Mouse (Mus musculus) heart, embryonic 14.5 days (tissue): Measurements from ENCODE around the gene Myh9. TPM values are rescaled to one million over a fixed set of nuclear protein-coding genes. Genes with fewer than 3 reads are reported as not detected.

Source experiments
- ATAC-seq: fragments of 200-750 bp; cut with Nextera tagmentation; 2 replicates; pipeline ENCODE4 v1.8.0; 2017; ENCODE audit warnings: low read depth, moderate TSS enrichment; ENCODE audit not compliant: insufficient number of reproducible peaks, insufficient read depth, low FRiP score
- H3K27ac ChIP-seq, 2 experiments: fragments of 200-500 bp in 1 of 2; fragments of 300-500 bp in 1 of 2; sonication (generic) in 1 of 2; replicated peaks in 1 of 2; 2 replicates each; pipeline ENCODE4 v1.5.1; 2012 to 2014; ENCODE audit warnings: low read depth in 2 of 2, low read length in 2 of 2, control low read depth in 1 of 2, mild to moderate bottlenecking in 1 of 2, mixed read lengths in 1 of 2; ENCODE audit not compliant: control insufficient read depth in 1 of 2, insufficient read depth in 1 of 2
- H3K27me3 ChIP-seq: fragments of 300-500 bp; sonication (generic); 2 replicates; pipeline ENCODE4 v1.6.1; 2014; ENCODE audit warnings: mild to moderate bottlenecking, low read length, control low read depth; ENCODE audit not compliant: control insufficient read depth, insufficient read depth
- H3K36me3 ChIP-seq: fragments of 300-500 bp; sonication (generic); 2 replicates; pipeline ENCODE4 v1.6.1; 2014; ENCODE audit warnings: mild to moderate bottlenecking, control low read depth, low read length, mixed read lengths; ENCODE audit not compliant: control insufficient read depth, insufficient read depth
- H3K4me1 ChIP-seq, 2 experiments: fragments of 200-500 bp in 1 of 2; fragments of 300-500 bp in 1 of 2; sonication (generic) in 1 of 2; 2 replicates each; pipeline ENCODE4 v1.6.1; 2012 to 2014; ENCODE audit warnings: low read length in 2 of 2, control low read depth in 1 of 2, mixed read lengths in 1 of 2; ENCODE audit not compliant: control insufficient read depth in 2 of 2, insufficient read depth in 2 of 2
- H3K4me2 ChIP-seq: fragments of 300-500 bp; sonication (generic); 2 replicates; pipeline ENCODE4 v1.6.1; 2014; ENCODE audit warnings: mild to moderate bottlenecking, low read length
- H3K4me3 ChIP-seq, 2 experiments: fragments of 200-500 bp in 1 of 2; fragments of 300-500 bp in 1 of 2; sonication (generic) in 1 of 2; 2 replicates each; pipeline ENCODE4 v1.5.1; 2012 to 2014; ENCODE audit warnings: low read length in 2 of 2, mild to moderate bottlenecking in 2 of 2, control low read depth in 1 of 2, low read depth in 1 of 2, moderate library complexity in 1 of 2; ENCODE audit not compliant: control insufficient read depth in 1 of 2, insufficient read depth in 1 of 2
- H3K9ac ChIP-seq: fragments of 300-500 bp; sonication (generic); 2 replicates; pipeline ENCODE4 v1.6.1; 2014; ENCODE audit warnings: mild to moderate bottlenecking, low read length
- H3K9me3 ChIP-seq: fragments of 300-500 bp; sonication (generic); 2 replicates; pipeline ENCODE4 v1.6.1; 2016; ENCODE audit warnings: low read length, control low read depth; ENCODE audit not compliant: control insufficient read depth
- WGBS: fragments of 180-500 bp; shearing (Covaris S2); extraction: QIAGEN DNeasy Blood & Tissue Kit; methylation state at CpG from one replicate; pipeline ENCODE4 v1.1.7; 2014; 5-methylcytosine and 5-hydroxymethylcytosine counted together
- polyA plus RNA-seq: library from polyadenylated mRNA; unstranded; fragments of >200 nt; fragmentation: Nextera tagmentation; extraction: Ambion mirVana; gene quantifications from 2 replicates; pipeline ENCODE4 v1.2.1, GENCODE M21; 2014

Gene Myh9
- polyA plus RNA-seq, 1 experiment from 2014 or later: 31.0 TPM

- peaks cover 31 to 47% of the 10 kb centered on the region in 2 experiments for H3K4me1 ChIP-seq
- no peaks in the 10 kb centered on the region for H3K27me3 ChIP-seq
- WGBS: 1% methylated on average over 36 of the region's 36 CpGs
Measured at GRCm38 (mm10) chr15:77840450-77841360, 1.3 kb downstream of the Myh9 start.

GRCm38 (mm10) chr15:77839529-77840286 is 2.3 kb downstream of the Myh9 start:
- peak overlapping the region; percentile 89 for H3K4me2 ChIP-seq
- no peak for ATAC-seq
- WGBS: 7% methylated on average over 10 of the region's 10 CpGs

More at GRCm38 (mm10) chr15:77840450-77841360, 1.3 kb downstream of the Myh9 start:
- peak overlapping the region; percentile 88 to 97 for H3K27ac ChIP-seq
- peak overlapping the region; percentile 98 for H3K9ac ChIP-seq
- H3K36me3 ChIP-seq: no peaks in the 10 kb centered on the region
- H3K9me3 ChIP-seq: no peaks in the 10 kb centered on the region
- peak overlapping the region; percentile 64 to 95 for H3K4me3 ChIP-seq
- ATAC-seq: no peak
- peak overlapping the region; percentile 89 for H3K4me2 ChIP-seq

GRCm38 (mm10) chr15:77838530-77839387 is 3.2 kb downstream of the Myh9 start:
- no peak for ATAC-seq
- peaks cover 7% of the 10 kb centered on the region; the same call in 1 of the 2 replicates for H3K36me3 ChIP-seq
- H3K4me3 ChIP-seq: peak overlapping the region; percentile 45 to 95; a peak in 3 of 4 replicates
- H3K27ac ChIP-seq: peak overlapping the region; percentile 89 to 97
- peak overlapping the region; percentile 89 for H3K4me2 ChIP-seq
- no peaks in the 10 kb centered on the region for H3K27me3 ChIP-seq
- WGBS: 23% methylated on average over 4 of the region's 4 CpGs
- H3K4me1 ChIP-seq: peaks cover 41 to 66% of the 10 kb centered on the region in 2 experiments
- no peaks in the 10 kb centered on the region for H3K9me3 ChIP-seq
- H3K9ac ChIP-seq: peak overlapping the region; percentile 98

More at GRCm38 (mm10) chr15:77839529-77840286, 2.3 kb downstream of the Myh9 start:
- Histone ChIP-seq H3K4me3 (peak overlapping the region; percentile 45 to 95), H3K36me3 (0 out of 2 replicates have a peak, but pooled peaks cover under 1% of the 10 kb centered on the region), H3K27ac (peak overlapping the region; percentile 89 to 97), H3K9me3 (no peaks in the 10 kb centered on the region), H3K27me3 (no peaks in the 10 kb centered on the region), H3K9ac (peak overlapping the region; percentile 98), H3K4me1 (peaks cover 36 to 57% of the 10 kb centered on the region in 2 experiments)

DNA sequence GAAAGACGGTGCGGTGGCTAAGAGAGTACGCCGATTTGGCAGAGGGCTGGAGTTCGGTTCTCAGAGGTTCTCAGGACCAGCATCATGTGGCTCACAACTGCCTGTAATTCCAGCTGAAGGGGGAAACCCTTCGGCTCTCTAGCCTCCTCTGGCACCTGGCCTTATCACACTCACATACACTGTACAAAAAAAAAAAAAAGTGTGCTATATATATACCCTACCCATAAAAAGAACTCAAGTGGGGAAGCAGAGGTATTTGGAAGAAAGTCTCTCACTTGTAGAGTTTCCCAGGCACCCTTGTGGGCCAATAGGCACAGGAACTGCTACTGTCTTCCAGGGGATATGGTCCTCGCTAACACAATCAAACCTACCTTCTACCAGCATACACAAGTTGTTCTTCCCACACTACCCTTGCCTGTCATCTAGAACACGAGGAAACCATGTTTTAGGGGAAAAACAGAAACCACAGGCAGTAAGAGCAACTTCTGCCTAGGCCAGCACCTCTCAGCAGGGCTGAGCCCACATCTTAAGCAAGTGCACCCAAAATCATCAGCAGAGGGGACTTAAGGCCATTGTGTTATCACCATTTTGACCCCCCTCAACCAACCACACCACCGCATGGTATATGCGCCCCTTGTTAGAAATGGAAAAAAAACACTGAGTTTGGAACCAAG is 4.4 kb downstream of the Myh9 start:
- Histone ChIP-seq H3K9ac (peak overlapping the region; percentile 98), H3K27me3 (no peaks in the 10 kb centered on the region), H3K4me2 (peak overlapping the region; percentile 89), H3K9me3 (no peaks in the 10 kb centered on the region), H3K4me1 (peaks cover 47 to 74% of the 10 kb centered on the region in 2 experiments), H3K4me3 (peak overlapping the region in 1 of 2 experiments; percentile 17; a peak in 1 of 4 replicates), H3K27ac (peak overlapping the region; percentile 82 to 97), H3K36me3 (peaks cover 12% of the 10 kb centered on the region; the same call in 1 of the 2 replicates)
- WGBS: 23% methylated on average over 10 of the region's 10 CpGs
- no peak for ATAC-seq

DNA sequence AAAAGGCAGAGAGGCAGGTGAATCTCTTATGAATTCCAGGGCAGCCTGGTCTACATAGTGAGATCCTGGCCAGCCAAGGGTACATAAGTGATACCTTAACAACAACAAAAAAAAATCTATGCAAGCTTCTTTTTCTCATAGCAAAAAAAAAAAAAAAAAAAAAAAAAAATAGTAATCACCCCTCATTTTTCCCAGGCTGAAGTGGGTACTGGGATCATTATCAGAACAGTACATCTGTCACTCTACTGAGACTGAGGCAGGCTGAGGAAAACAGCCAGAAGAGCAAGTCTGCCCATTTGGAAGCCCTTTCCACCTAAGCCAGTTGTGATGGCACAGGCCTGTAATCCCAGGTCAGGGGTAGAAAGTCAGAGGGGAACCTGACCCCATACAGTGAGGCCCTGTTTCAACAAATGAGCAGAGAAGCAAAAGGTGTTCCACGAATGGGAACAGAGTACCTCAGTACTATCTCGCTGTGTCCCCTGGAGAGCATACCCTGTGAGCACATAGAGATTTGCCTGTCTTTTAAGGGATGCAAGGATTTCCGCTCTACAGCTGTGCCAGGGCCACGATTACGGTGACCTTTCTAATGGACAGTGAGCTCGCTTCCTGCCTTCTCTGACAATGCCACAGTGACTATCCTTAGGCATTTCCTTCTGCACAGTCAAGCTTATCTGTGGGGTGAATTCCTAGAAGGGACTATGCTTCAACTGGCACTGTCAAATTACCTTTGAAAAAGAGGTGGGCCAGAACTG is 5.1 kb downstream of the Myh9 start:
- peak overlapping the region in 1 of 2 experiments; percentile 17; a peak in 1 of 4 replicates for H3K4me3 ChIP-seq
- H3K27ac ChIP-seq: peak overlapping the region; percentile 86 to 97
- H3K9me3 ChIP-seq: no peaks in the 10 kb centered on the region
- H3K36me3 ChIP-seq: peaks cover 19% of the 10 kb centered on the region
- no peaks in the 10 kb centered on the region for H3K27me3 ChIP-seq
- peak overlapping the region; percentile 89 for H3K4me2 ChIP-seq
- H3K4me1 ChIP-seq: peaks cover 47 to 78% of the 10 kb centered on the region in 2 experiments
- ATAC-seq: no peak
- peak overlapping the region; percentile 98 for H3K9ac ChIP-seq
- WGBS: 13% methylated on average over 6 of the region's 6 CpGs

DNA sequence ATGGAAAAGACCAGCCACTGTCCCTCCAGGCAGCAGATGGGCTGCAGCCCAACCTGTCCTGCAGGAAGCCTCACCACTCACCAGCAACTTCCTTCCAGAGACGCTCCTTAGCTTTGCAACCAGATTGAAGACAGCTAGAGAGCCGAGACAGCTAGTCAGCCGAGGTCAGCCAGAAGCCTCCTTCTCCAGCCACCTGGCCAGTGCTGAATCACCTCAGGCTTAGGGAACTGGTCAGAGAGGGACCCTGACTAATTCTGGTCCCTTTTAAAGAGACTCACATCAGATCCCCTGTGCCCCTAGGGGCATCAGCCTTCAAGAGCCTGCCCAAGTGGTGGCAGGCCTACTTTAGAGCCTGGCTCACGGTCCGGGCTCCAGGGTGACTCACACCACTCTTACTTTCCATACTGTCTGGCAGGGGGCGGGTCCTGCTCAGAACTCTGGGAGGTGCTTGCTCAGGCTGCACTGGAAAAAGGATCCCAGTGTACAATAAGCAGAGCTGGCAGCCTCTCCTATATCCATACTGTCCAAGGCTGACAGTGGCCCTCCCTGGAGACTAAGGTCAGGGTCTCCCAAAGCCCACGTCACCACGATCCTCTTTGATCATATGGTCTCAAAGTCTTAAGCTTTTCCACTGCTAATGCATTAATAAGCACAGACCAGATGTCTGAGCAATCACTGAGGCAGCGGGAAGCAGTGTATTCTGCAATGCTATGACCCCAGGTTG is 5.9 kb downstream of the Myh9 start:
- Histone ChIP-seq H3K4me3 (no peak overlapping the region; a peak in 2 of 4 replicates), H3K9me3 (no peaks in the 10 kb centered on the region), H3K4me1 (peaks cover 51 to 86% of the 10 kb centered on the region in 2 experiments), H3K9ac (peak overlapping the region; percentile 69), H3K4me2 (peak overlapping the region; percentile 89), H3K27me3 (no peaks in the 10 kb centered on the region), H3K27ac (peak overlapping the region; percentile 86 to 97), H3K36me3 (peaks cover 26% of the 10 kb centered on the region)
- ATAC-seq: peak; percentile 69
- 15% methylated on average over 9 of the region's 9 CpGs for WGBS
